Mouse (Mus musculus): ENCODE data around the gene Acer2.

Acer2 gene

GRCm38 (mm10) chr4:86948794-86949193, 74.6 kb downstream of the Acer2 start:
- DNase-seq (ENCODE audit: low read depth, low spot score): no peak

GRCm38 (mm10) chr4:86953519-86953918, 79.3 kb downstream of the Acer2 start:
- DNase-seq (ENCODE audit: low read depth, low spot score): peak; percentile 12

- DNase-seq (ENCODE audit: low read depth, low spot score): no peak
Measured at GRCm38 (mm10) chr4:86955448-86955847, 81.3 kb downstream of the Acer2 start.

GRCm38 (mm10) chr4:86957576-86958411, 83.6 kb downstream of the Acer2 start:
- DNase-seq (ENCODE audit: low read depth, low spot score): peak; percentile 76

- DNase-seq (ENCODE audit: low read depth, low spot score): no peak
Measured at GRCm38 (mm10) chr4:86977272-86977671, 103.1 kb downstream of the Acer2 start.
